Mouse (Mus musculus): ENCODE data around the gene 4930503E14Rik.
"Not testable (repeated sequence)": the region's sequence is repeated elsewhere in the genome, so short reads cannot be mapped to it uniquely, and the experiment has no call there.

The 4930503E14Rik gene

GRCm38 (mm10) chr14:44213154-44213553 lies at the start of gene 4930503E14Rik:
Gene 4930503E14Rik (minus strand): TSS chr14:44213254.
- not testable (repeated sequence) for DNase-seq (ENCODE audit: low spot score)

- DNase-seq (ENCODE audit: low spot score), result no peak
Measured at GRCm38 (mm10) chr14:44248039-44248438, 35.0 kb upstream of the 4930503E14Rik start.

- not testable (repeated sequence) for DNase-seq (ENCODE audit: low spot score)
Measured at GRCm38 (mm10) chr14:44197361-44197760, 15.7 kb downstream of the 4930503E14Rik start, which contains the start of gene Gm8212. Gene Gm8212 (plus strand): TSS chr14:44197661.

GRCm38 (mm10) chr14:44123551-44123950 lies 89.5 kb downstream of the 4930503E14Rik start, which contains the start of gene Gm3327:
Gene Gm3327 (plus strand): TSS chr14:44123851.
- not testable (repeated sequence) for DNase-seq (ENCODE audit: low spot score)
